Mouse (Mus musculus): ENCODE measurements at regions not wholly inside any gene's neighbourhood (a gene's known extent, or its start where the extent isn't known, plus 50 kb on each side); places are given as distances from the start of the nearest gene placed in this dataset.

GRCm38 (mm10) chr10:14239670-14240069, 273.8 kb downstream of the Hivep2 start:
- no peaks in the 10 kb centered on the region for H3K36me3 ChIP-seq (ENCODE audit: control insufficient read depth, insufficient read depth)
- H3K4me2 ChIP-seq (ENCODE audit: low read depth, low read length) = no peak overlapping the region

GRCm38 (mm10) chr10:14234896-14235604, 269.2 kb downstream of the Hivep2 start:
- ATAC-seq (replicated peaks; ENCODE audit: extremely low read depth, insufficient read depth, low FRiP score) = no peak
- Histone ChIP-seq H3K4me3 (ENCODE audit: low read length) (no peak overlapping the region), H3K27ac (ENCODE audit: low read length) (no peak overlapping the region), H3K27me3 (ENCODE audit: control insufficient read depth, insufficient read depth, low read length) (no peaks in the 10 kb centered on the region), H3K9me3 (replicated peaks; ENCODE audit: control insufficient read depth, low read length) (no peaks in the 10 kb centered on the region), H3K4me2 (ENCODE audit: low read depth, low read length) (no peak overlapping the region), H3K4me1 (ENCODE audit: control insufficient read depth, insufficient read depth, low read length) (no peaks in the 10 kb centered on the region), H3K9ac (ENCODE audit: low read length) (no peak overlapping the region), H3K36me3 (ENCODE audit: control insufficient read depth, insufficient read depth) (no peaks in the 10 kb centered on the region)
- WGBS = 45% methylated on average over 10 of the region's 10 CpGs

More at GRCm38 (mm10) chr10:14239670-14240069, 273.8 kb downstream of the Hivep2 start:
- no peaks in the 10 kb centered on the region for H3K4me1 ChIP-seq (ENCODE audit: control insufficient read depth, insufficient read depth, low read length)
- H3K27me3 ChIP-seq (ENCODE audit: control insufficient read depth, insufficient read depth, low read length) = no peaks in the 10 kb centered on the region
- H3K4me3 ChIP-seq (ENCODE audit: low read length) = no peak overlapping the region
- H3K9ac ChIP-seq (ENCODE audit: low read length) = no peak overlapping the region
- no peak overlapping the region for H3K27ac ChIP-seq (ENCODE audit: low read length)
- 79% methylated on average over 8 of the region's 8 CpGs for WGBS
- no peaks in the 10 kb centered on the region for H3K9me3 ChIP-seq (replicated peaks; ENCODE audit: control insufficient read depth, low read length)
- no peak for ATAC-seq (replicated peaks; ENCODE audit: extremely low read depth, insufficient read depth, low FRiP score)

- Histone ChIP-seq H3K9me3 (replicated peaks; ENCODE audit: control insufficient read depth, low read length) (no peaks in the 10 kb centered on the region), H3K4me3 (ENCODE audit: low read length) (no peak overlapping the region), H3K4me1 (ENCODE audit: control insufficient read depth, insufficient read depth, low read length) (no peaks in the 10 kb centered on the region), H3K9ac (ENCODE audit: low read length) (no peak overlapping the region), H3K36me3 (ENCODE audit: control insufficient read depth, insufficient read depth) (no peaks in the 10 kb centered on the region), H3K27me3 (ENCODE audit: control insufficient read depth, insufficient read depth, low read length) (no peaks in the 10 kb centered on the region), H3K27ac (ENCODE audit: low read length) (no peak overlapping the region), H3K4me2 (ENCODE audit: low read depth, low read length) (no peak overlapping the region)
- ATAC-seq (replicated peaks; ENCODE audit: extremely low read depth, insufficient read depth, low FRiP score) = no peak
- WGBS = 60% methylated on average over 5 of the region's 5 CpGs
Observed at GRCm38 (mm10) chr10:14234005-14234602, 268.2 kb downstream of the Hivep2 start.

- Histone ChIP-seq H3K9me3 (replicated peaks; ENCODE audit: control insufficient read depth, low read length) (no peaks in the 10 kb centered on the region), H3K36me3 (ENCODE audit: control insufficient read depth, insufficient read depth) (no peaks in the 10 kb centered on the region), H3K4me1 (ENCODE audit: control insufficient read depth, insufficient read depth, low read length) (no peaks in the 10 kb centered on the region), H3K27me3 (ENCODE audit: control insufficient read depth, insufficient read depth, low read length) (no peaks in the 10 kb centered on the region), H3K4me3 (ENCODE audit: low read length) (no peak overlapping the region), H3K9ac (ENCODE audit: low read length) (no peak overlapping the region), H3K27ac (ENCODE audit: low read length) (no peak overlapping the region), H3K4me2 (ENCODE audit: low read depth, low read length) (no peak overlapping the region)
- ATAC-seq (replicated peaks; ENCODE audit: extremely low read depth, insufficient read depth, low FRiP score) = no peak
- 70% methylated on average over 3 of the region's 3 CpGs for WGBS
Observed at GRCm38 (mm10) chr10:14233335-14233734, 267.5 kb downstream of the Hivep2 start.

GRCm38 (mm10) chr10:14231464-14231863, 265.6 kb downstream of the Hivep2 start:
- Histone ChIP-seq H3K27me3 (ENCODE audit: control insufficient read depth, insufficient read depth, low read length) (no peaks in the 10 kb centered on the region), H3K4me2 (ENCODE audit: low read depth, low read length) (no peak overlapping the region), H3K9ac (ENCODE audit: low read length) (no peak overlapping the region), H3K36me3 (ENCODE audit: control insufficient read depth, insufficient read depth) (no peaks in the 10 kb centered on the region), H3K4me1 (ENCODE audit: control insufficient read depth, insufficient read depth, low read length) (no peaks in the 10 kb centered on the region), H3K9me3 (replicated peaks; ENCODE audit: control insufficient read depth, low read length) (no peaks in the 10 kb centered on the region), H3K4me3 (ENCODE audit: low read length) (no peak overlapping the region), H3K27ac (ENCODE audit: low read length) (no peak overlapping the region)
- no peak for ATAC-seq (replicated peaks; ENCODE audit: extremely low read depth, insufficient read depth, low FRiP score)
- WGBS = 66% methylated on average over 1 of the region's 1 CpGs

GRCm38 (mm10) chr10:14217284-14217683, 251.4 kb downstream of the Hivep2 start:
- Histone ChIP-seq H3K27ac (ENCODE audit: low read length) (no peak overlapping the region), H3K27me3 (ENCODE audit: control insufficient read depth, insufficient read depth, low read length) (no peaks in the 10 kb centered on the region), H3K4me3 (ENCODE audit: low read length) (no peak overlapping the region), H3K9me3 (replicated peaks; ENCODE audit: control insufficient read depth, low read length) (peaks cover 3% of the 10 kb centered on the region; the same call in 1 of the 2 replicates), H3K4me1 (ENCODE audit: control insufficient read depth, insufficient read depth, low read length) (no peaks in the 10 kb centered on the region), H3K9ac (ENCODE audit: low read length) (no peak overlapping the region), H3K4me2 (ENCODE audit: low read depth, low read length) (no peak overlapping the region), H3K36me3 (ENCODE audit: control insufficient read depth, insufficient read depth) (no peaks in the 10 kb centered on the region)
- 87% methylated on average over 1 of the region's 1 CpGs for WGBS
- no peak for ATAC-seq (replicated peaks; ENCODE audit: extremely low read depth, insufficient read depth, low FRiP score)

GRCm38 (mm10) chr10:14216191-14216992, 250.5 kb downstream of the Hivep2 start:
- Histone ChIP-seq H3K36me3 (ENCODE audit: control insufficient read depth, insufficient read depth) (no peaks in the 10 kb centered on the region), H3K4me1 (ENCODE audit: control insufficient read depth, insufficient read depth, low read length) (0 out of 2 replicates have a peak, but pooled peaks cover 3% of the 10 kb centered on the region), H3K4me2 (ENCODE audit: low read depth, low read length) (no peak overlapping the region), H3K9ac (ENCODE audit: low read length) (no peak overlapping the region), H3K4me3 (ENCODE audit: low read length) (no peak overlapping the region), H3K27ac (ENCODE audit: low read length) (no peak overlapping the region), H3K9me3 (replicated peaks; ENCODE audit: control insufficient read depth, low read length) (peaks cover 3% of the 10 kb centered on the region; the same call in 1 of the 2 replicates), H3K27me3 (ENCODE audit: control insufficient read depth, insufficient read depth, low read length) (no peaks in the 10 kb centered on the region)
- no peak for ATAC-seq (replicated peaks; ENCODE audit: extremely low read depth, insufficient read depth, low FRiP score)
- WGBS = 77% methylated on average over 10 of the region's 10 CpGs

GRCm38 (mm10) chr10:14215512-14215911, 249.6 kb downstream of the Hivep2 start:
- Histone ChIP-seq H3K36me3 (ENCODE audit: control insufficient read depth, insufficient read depth) (no peaks in the 10 kb centered on the region), H3K27me3 (ENCODE audit: control insufficient read depth, insufficient read depth, low read length) (no peaks in the 10 kb centered on the region), H3K9ac (ENCODE audit: low read length) (no peak overlapping the region), H3K4me2 (ENCODE audit: low read depth, low read length) (no peak overlapping the region), H3K27ac (ENCODE audit: low read length) (no peak overlapping the region), H3K4me3 (ENCODE audit: low read length) (no peak overlapping the region), H3K4me1 (ENCODE audit: control insufficient read depth, insufficient read depth, low read length) (0 out of 2 replicates have a peak, but pooled peaks cover 3% of the 10 kb centered on the region), H3K9me3 (replicated peaks; ENCODE audit: control insufficient read depth, low read length) (peaks cover 3% of the 10 kb centered on the region; the same call in 1 of the 2 replicates)
- WGBS = 65% methylated on average over 4 of the region's 4 CpGs
- no peak for ATAC-seq (replicated peaks; ENCODE audit: extremely low read depth, insufficient read depth, low FRiP score)

- H3K27me3 ChIP-seq (ENCODE audit: control insufficient read depth, insufficient read depth, low read length) = no peaks in the 10 kb centered on the region
- 71% methylated on average over 5 of the region's 5 CpGs for whole genome bisulfite sequencing
- ATAC-seq (replicated peaks; ENCODE audit: extremely low read depth, insufficient read depth, low FRiP score) = no peak
- no peak overlapping the region for H3K4me3 ChIP-seq (ENCODE audit: low read length)
- H3K4me1 ChIP-seq (ENCODE audit: control insufficient read depth, insufficient read depth, low read length) = 0 out of 2 replicates have a peak, but pooled peaks cover 3% of the 10 kb centered on the region
- no peak overlapping the region for H3K27ac ChIP-seq (ENCODE audit: low read length)
- no peaks in the 10 kb centered on the region for H3K36me3 ChIP-seq (ENCODE audit: control insufficient read depth, insufficient read depth)
- H3K4me2 ChIP-seq (ENCODE audit: low read depth, low read length) = no peak overlapping the region
- peaks cover 3% of the 10 kb centered on the region; the same call in 1 of the 2 replicates for H3K9me3 ChIP-seq (replicated peaks; ENCODE audit: control insufficient read depth, low read length)
- no peak overlapping the region for H3K9ac ChIP-seq (ENCODE audit: low read length)
Observed at GRCm38 (mm10) chr10:14213536-14213935, 247.7 kb downstream of the Hivep2 start.
